Mouse (Mus musculus) myocyte (in vitro differentiated cells): ENCODE data around the gene Peak1. TPM values are rescaled to one million over a fixed set of nuclear protein-coding genes. Genes with fewer than 3 reads are reported as not detected.

Source experiments
- H3K27me3 ChIP-seq: one replicate; pipeline ENCODE4 v1.6.1; 2011; ENCODE audit not compliant: control insufficient read depth, insufficient read depth, insufficient read length
- H3K36me3 ChIP-seq: one replicate; pipeline ENCODE4 v1.6.1; 2011; ENCODE audit not compliant: control insufficient read depth, insufficient read depth
- H3K4me2 ChIP-seq: one replicate; pipeline ENCODE4 v1.6.1; 2011; ENCODE audit warnings: low read depth, control low read depth
- H3K4me3 ChIP-seq: one replicate; pipeline ENCODE4 v1.5.1; 2011; ENCODE audit warnings: mild to moderate bottlenecking, control low read depth, moderate library complexity
- H3K79me2 ChIP-seq: one replicate; pipeline ENCODE4 v1.6.1; 2011; ENCODE audit not compliant: control insufficient read depth, insufficient read depth
- H3ac ChIP-seq: one replicate; pipeline ENCODE4 v1.6.1; 2011; ENCODE audit not compliant: control insufficient read depth, insufficient read length
- CEBPB ChIP-seq: IDR thresholded peaks from 2 replicates; pipeline ENCODE4 v1.6.1; 2011; ENCODE audit warnings: mild to moderate bottlenecking, moderate library complexity; ENCODE audit not compliant: poor library complexity, insufficient read depth, severe bottlenecking
- E2F4 ChIP-seq: IDR thresholded peaks from one replicate; pipeline ENCODE4 v1.6.1; 2011; ENCODE audit warnings: mild to moderate bottlenecking, control low read depth, moderate library complexity; ENCODE audit not compliant: insufficient read depth
- MAX ChIP-seq: IDR thresholded peaks from one replicate; pipeline ENCODE4 v1.6.1; 2011; ENCODE audit warnings: low read depth, mild to moderate bottlenecking, control low read depth
- MYOD1 ChIP-seq, 3 experiments: IDR thresholded peaks; one replicate each; pipeline ENCODE4 v1.6.1; 2011; ENCODE audit warnings: control low read depth in 2 of 3, low read depth in 2 of 3, mild to moderate bottlenecking in 2 of 3, moderate library complexity in 1 of 3; ENCODE audit not compliant: insufficient read length in 2 of 3, control insufficient read depth in 1 of 3
- MYOG ChIP-seq, 3 experiments: IDR thresholded peaks; one replicate each; pipeline ENCODE4 v1.6.1; 2011; ENCODE audit warnings: control low read depth in 2 of 3, low read depth in 2 of 3, mild to moderate bottlenecking in 2 of 3; ENCODE audit not compliant: insufficient read length in 2 of 3, control insufficient read depth in 1 of 3, insufficient read depth in 1 of 3
- POLR2A ChIP-seq: IDR thresholded peaks from one replicate; pipeline ENCODE4 v1.6.1; 2011; ENCODE audit warnings: low read depth, mild to moderate bottlenecking, control low read depth, moderate library complexity; ENCODE audit not compliant: insufficient read length
- POLR2AphosphoS2 ChIP-seq: IDR thresholded peaks from one replicate; pipeline ENCODE4 v1.6.1; 2011; ENCODE audit warnings: low read depth, control low read depth; ENCODE audit not compliant: insufficient read length
- REST ChIP-seq: IDR thresholded peaks from one replicate; pipeline ENCODE4 v1.6.1; 2011; ENCODE audit warnings: mild to moderate bottlenecking, control low read depth, moderate library complexity; ENCODE audit not compliant: insufficient read depth, insufficient read length
- SRF ChIP-seq: IDR thresholded peaks from one replicate; pipeline ENCODE4 v1.6.1; 2011; ENCODE audit warnings: low read depth; ENCODE audit not compliant: control insufficient read depth, insufficient read length
- TCF12 ChIP-seq: IDR thresholded peaks from one replicate; pipeline ENCODE4 v1.6.1; 2011; ENCODE audit warnings: mild to moderate bottlenecking, control low read depth; ENCODE audit not compliant: poor library complexity, insufficient read depth, severe bottlenecking
- TCF3 ChIP-seq: IDR thresholded peaks from one replicate; pipeline ENCODE4 v1.6.1; 2011; ENCODE audit warnings: low read depth, control low read depth; ENCODE audit not compliant: insufficient read length
- USF1 ChIP-seq: IDR thresholded peaks from one replicate; pipeline ENCODE4 v1.6.1; 2011; ENCODE audit warnings: low read depth, mild to moderate bottlenecking, control low read depth, moderate library complexity
- polyA plus RNA-seq: library from polyadenylated mRNA; unstranded; fragments of >200 nt; fragmentation: generic; extraction: Trizol; gene quantifications from one replicate; pipeline ENCODE4 v1.2.1, GENCODE M21; 2012; ENCODE audit warnings: missing spikeins

The Peak1 gene
- polyA plus RNA-seq, 1 experiment = 13.3 TPM

DNA sequence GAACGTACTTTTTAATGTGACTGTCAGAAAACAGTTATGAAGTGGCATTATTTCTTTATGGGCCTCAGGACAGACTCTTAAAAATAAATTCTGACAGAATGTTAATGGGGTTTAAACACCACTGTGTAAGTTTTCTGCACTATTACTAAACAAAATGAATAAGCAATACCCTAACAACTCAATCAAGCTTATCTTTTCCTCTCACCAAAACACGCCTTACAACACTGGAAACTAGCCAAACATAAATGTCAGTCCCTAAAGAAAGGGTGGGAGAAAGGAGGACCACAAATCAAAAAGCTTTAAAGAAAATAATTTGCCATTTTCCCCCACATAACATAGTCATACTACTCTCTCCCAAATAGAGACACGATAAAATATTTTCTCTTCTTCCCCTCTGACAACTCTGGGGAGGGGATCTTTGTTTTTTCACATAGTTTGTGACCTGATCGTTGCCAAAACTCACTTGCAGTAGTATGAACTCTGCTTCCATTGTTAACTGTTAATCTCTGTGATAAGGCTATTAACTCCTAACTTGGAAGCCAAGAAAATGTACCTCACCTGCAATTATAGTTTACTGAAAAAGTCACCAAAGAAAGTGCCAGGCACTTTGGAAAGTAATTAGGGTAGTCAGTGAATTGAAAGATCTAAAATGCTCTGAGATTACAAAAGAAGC is 1.8 kb downstream of the Peak1 start:
- H3K27me3 ChIP-seq = no peaks in the 10 kb centered on the region
- H3ac ChIP-seq = no peak overlapping the region
- H3K4me3 ChIP-seq = peak overlapping the region; percentile 67
- peak overlapping the region; percentile 88 for H3K4me2 ChIP-seq
- H3K36me3 ChIP-seq = no peaks in the 10 kb centered on the region
- peaks cover 83% of the 10 kb centered on the region for H3K79me2 ChIP-seq
- no peak for TF ChIP-seq MYOG (IDR thresholded peaks at IDR 0.05; ENCODE audit: control insufficient read depth in 1 of 3, insufficient read depth in 1 of 3, insufficient read length in 2 of 3, low read depth in 2 of 3)
- TF ChIP-seq POLR2A = no peak
- TF ChIP-seq REST = no peak
- TF ChIP-seq CEBPB = no peak
- no peak for TF ChIP-seq SRF
- TF ChIP-seq MAX = no peak
- TF ChIP-seq TCF12 = no peak
- TF ChIP-seq POLR2AphosphoS2 = no peak
- TF ChIP-seq USF1 = no peak
- TF ChIP-seq TCF3 = no peak
- no peak for TF ChIP-seq MYOD1 (IDR thresholded peaks at IDR 0.05; ENCODE audit: control insufficient read depth in 1 of 3, insufficient read length in 2 of 3, low read depth in 2 of 3)
- TF ChIP-seq E2F4 = no peak

DNA sequence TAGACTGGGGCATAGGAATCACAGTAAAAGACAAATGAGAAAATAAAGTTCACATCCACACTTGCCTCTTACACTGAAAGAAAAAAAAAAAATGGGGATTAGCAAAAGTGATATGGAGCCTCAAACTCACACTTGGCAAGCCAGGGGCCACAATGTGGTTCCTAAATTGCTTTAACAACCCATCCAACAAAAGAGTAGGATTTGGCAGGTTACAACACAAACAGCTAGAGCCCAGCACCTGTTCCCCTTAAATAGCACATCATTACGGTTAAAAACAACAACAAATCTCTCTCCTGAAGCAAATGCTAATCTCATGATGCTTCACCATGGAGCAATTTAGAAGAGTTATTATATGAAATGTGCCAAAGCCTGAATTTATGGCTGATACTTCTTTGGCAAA is 2.5 kb downstream of the Peak1 start:
- H3K4me3 ChIP-seq = no peak overlapping the region
- no peak for TF ChIP-seq REST
- no peak for TF ChIP-seq POLR2A
- no peak for TF ChIP-seq E2F4
- peak in 2 of 3 experiments; percentile 8 to 17 for TF ChIP-seq MYOD1 (IDR thresholded peaks at IDR 0.05; ENCODE audit: control insufficient read depth in 1 of 3, insufficient read length in 2 of 3, low read depth in 2 of 3)
- TF ChIP-seq MYOG (IDR thresholded peaks at IDR 0.05; ENCODE audit: control insufficient read depth in 1 of 3, insufficient read depth in 1 of 3, insufficient read length in 2 of 3, low read depth in 2 of 3) = peak in 1 of 3 experiments; percentile 55
- H3K79me2 ChIP-seq = peaks cover 83% of the 10 kb centered on the region
- peak overlapping the region; percentile 88 for H3K4me2 ChIP-seq
- no peaks in the 10 kb centered on the region for H3K27me3 ChIP-seq
- no peaks in the 10 kb centered on the region for H3K36me3 ChIP-seq
- H3ac ChIP-seq = no peak overlapping the region

DNA sequence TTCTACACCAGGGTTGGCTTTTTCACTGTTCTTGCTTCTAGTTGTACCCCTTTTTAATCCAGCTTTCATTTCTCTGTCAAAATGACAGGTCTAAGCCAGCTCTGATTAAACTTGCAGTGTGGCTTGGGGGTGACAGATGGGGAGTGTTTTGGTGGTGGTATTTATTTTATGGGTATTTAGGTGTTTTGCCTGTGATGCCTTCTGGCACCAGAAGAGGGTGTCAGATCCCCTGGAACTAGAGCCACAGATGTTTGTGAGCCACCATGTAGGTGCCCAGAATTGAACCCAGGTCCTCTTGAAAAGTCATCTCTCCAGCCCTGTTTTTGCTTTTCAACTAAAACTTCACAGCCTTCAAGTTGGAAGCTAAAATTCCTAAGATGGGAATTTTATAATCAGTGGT is 3.5 kb downstream of the Peak1 start:
- no peak for TF ChIP-seq SRF
- H3K4me3 ChIP-seq = no peak overlapping the region
- H3K36me3 ChIP-seq = no peaks in the 10 kb centered on the region
- H3K79me2 ChIP-seq = peaks cover 83% of the 10 kb centered on the region
- H3ac ChIP-seq = no peak overlapping the region
- no peak overlapping the region for H3K4me2 ChIP-seq
- H3K27me3 ChIP-seq = no peaks in the 10 kb centered on the region

DNA sequence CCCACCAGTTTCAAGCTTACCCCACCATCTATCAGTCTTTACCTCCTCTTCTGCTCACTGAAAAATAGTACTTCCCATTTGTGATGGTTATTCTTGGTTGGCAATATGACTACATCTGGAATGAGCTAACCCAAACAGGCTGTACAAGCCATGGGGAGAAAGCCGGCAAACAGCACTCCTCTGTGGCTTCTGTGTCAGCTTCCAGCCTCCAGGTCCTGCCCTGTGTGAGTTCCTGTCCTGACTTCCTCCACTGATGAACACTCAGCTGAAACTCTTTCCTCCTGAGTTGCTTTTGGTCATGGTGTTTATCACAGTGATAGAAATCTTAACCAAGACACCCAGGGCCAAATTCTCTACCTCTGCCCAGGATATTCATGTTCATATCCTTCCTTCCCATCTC is 5.2 kb downstream of the Peak1 start:
- no peaks in the 10 kb centered on the region for H3K36me3 ChIP-seq
- no peak for TF ChIP-seq E2F4
- TF ChIP-seq REST = no peak
- TF ChIP-seq SRF = no peak
- no peak for TF ChIP-seq MYOG (IDR thresholded peaks at IDR 0.05; ENCODE audit: control insufficient read depth in 1 of 3, insufficient read depth in 1 of 3, insufficient read length in 2 of 3, low read depth in 2 of 3)
- no peak for TF ChIP-seq POLR2AphosphoS2
- no peak for TF ChIP-seq TCF12
- TF ChIP-seq MYOD1 (IDR thresholded peaks at IDR 0.05; ENCODE audit: control insufficient read depth in 1 of 3, insufficient read length in 2 of 3, low read depth in 2 of 3) = no peak
- TF ChIP-seq TCF3 = no peak
- no peak for TF ChIP-seq USF1
- no peak overlapping the region for H3ac ChIP-seq
- no peaks in the 10 kb centered on the region for H3K27me3 ChIP-seq
- H3K4me2 ChIP-seq = no peak overlapping the region
- H3K4me3 ChIP-seq = no peak overlapping the region
- peaks cover 96% of the 10 kb centered on the region for H3K79me2 ChIP-seq

DNA sequence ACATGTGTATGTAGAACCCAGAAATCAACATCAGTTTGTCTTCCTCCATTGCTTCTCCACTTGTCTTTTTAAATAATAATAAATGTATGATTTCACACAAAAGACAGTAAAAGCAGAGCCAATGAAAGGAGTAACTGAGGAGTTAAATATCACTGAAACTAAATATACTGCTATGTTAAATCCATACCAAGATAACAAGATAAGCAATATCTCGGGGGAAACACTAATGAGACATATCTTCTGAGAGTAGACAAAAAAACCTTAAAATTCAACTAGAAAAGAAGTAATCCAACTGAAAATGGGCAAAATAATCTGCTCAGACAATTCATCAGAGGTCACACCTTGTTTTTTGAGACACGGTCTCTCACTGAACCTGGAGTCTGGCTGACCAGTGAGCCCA is 7.9 kb downstream of the Peak1 start:
- no peaks in the 10 kb centered on the region for H3K36me3 ChIP-seq
- peaks cover 99% of the 10 kb centered on the region for H3K79me2 ChIP-seq
- H3K27me3 ChIP-seq = no peaks in the 10 kb centered on the region
- no peak overlapping the region for H3K4me3 ChIP-seq
- no peak for TF ChIP-seq TCF3
- TF ChIP-seq MYOG (IDR thresholded peaks at IDR 0.05; ENCODE audit: control insufficient read depth in 1 of 3, insufficient read depth in 1 of 3, insufficient read length in 2 of 3, low read depth in 2 of 3) = no peak
- no peak for TF ChIP-seq MAX
- no peak for TF ChIP-seq CEBPB
- TF ChIP-seq SRF = no peak
- H3ac ChIP-seq = no peak overlapping the region
- no peak overlapping the region for H3K4me2 ChIP-seq
